Mouse (Mus musculus): ENCODE data around the gene Pisd.

The Pisd gene

DNA sequence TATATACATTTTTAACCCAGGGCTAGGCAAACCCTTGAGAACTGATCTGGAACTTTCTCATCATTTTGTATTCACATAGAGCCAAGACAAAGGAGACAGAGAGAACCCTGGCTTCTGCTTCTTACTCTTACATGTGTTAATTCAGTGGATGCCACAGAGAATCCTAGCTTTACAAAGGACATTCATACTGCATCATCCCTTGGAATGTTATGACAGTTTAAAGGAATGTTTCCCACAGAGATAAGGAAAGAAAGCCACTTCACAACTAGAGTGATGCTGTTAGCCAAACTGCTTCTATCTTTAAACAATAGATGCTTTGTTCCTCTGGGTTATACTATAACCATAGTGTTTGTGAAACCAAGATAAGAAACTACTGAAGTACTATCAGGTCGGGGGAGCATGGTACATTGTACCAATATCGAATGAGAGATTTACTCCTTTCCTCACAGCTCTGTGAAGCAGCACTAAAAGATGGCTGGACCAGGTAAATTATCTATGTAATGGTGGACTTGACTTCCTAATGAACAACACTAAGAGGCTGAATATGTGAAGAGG lies 79.1 kb downstream of the Pisd start:
- no peak for DNase-seq

DNA sequence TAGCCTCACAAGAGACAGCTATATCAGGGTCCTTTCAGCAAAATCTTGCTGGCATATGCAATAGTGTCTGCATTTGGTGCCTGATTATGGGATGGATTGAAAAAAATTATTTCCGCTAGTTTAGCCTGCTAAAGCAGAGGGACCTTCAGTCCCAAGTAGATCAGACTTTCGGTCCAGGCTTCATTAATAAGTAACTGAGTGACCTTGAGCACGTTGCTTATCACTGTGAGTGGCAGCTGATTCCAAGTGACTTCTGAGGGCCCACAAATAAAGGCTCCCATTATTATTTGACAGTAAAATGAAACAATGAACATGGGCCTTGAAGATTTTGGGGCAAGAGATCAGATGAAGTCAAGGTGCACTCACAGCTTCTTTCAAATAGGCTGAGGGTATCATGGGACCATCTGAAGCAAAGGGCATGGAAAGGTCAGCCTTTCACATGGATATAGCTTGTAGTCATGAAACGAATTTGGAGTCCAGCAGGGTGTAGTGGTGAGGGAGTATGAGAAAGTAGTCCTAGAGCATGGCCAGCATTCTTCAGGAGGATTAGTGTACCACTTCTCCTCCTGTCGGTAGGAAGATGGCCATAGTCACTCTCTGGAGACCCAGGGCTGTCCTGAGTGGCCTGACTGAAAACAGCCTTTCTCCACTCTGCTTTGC lies 88.1 kb downstream of the Pisd start:
- DNase-seq = peak in 1 of 2 experiments; percentile 73

DNA sequence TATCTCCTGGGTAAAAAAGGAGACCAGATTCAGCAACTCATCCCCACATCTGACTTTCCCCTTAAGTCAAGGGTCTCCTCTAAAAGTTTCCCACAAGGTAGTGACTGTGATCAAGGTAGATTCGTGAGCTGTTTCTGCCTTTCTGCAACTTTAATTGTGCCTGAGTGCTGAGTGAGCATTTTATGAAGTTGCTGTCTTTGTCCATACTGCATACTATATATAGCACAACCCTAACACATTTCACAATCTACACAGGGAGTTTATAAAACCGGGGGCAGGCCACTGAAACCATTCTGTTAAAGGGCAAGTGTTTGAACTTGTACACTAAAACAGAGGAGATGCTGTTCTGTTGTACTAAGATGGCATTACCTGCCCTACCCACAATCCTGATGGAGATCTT lies 92.0 kb downstream of the Pisd start:
- DNase-seq = no peak

Data from kidney, postnatal 36 days (tissue).